Mouse (Mus musculus): ENCODE results near the gene Cntn4. TPM values are rescaled to one million over a fixed set of nuclear protein-coding genes. Genes with fewer than 3 reads are reported as not detected.

Cntn4 gene
- polyA plus RNA-seq, 1 experiment from 2014 or later = 15.3 TPM

DNA sequence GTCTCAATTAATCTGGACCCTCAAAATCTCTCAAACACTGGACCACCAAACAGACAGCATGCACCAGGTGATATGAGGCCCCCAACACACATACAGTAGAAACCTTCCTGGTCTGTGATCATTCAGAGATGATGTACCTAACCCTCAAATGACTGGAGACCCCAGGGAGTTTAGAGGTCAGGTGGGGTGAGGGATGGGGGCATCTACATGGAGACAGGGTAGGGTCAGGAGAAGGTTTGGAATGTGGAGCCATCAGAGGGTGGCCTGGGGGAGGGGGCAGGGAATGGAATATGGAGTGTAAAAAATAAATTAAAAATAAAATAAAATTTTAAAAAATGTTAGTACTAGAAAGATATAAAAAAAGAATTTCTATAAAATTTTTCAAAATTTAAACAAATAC, 157.6 kb downstream of the Cntn4 start:
- Histone ChIP-seq H3K9ac (no peak overlapping the region), H3K4me1 (no peaks in the 10 kb centered on the region), H3K36me3 (no peaks in the 10 kb centered on the region), H3K4me2 (replicated peaks) (no peak overlapping the region), H3K9me3 (replicated peaks) (no peaks in the 10 kb centered on the region), H3K4me3 (replicated peaks) (no peak overlapping the region), H3K27me3 (no peaks in the 10 kb centered on the region), H3K27ac (replicated peaks) (no peak overlapping the region)
- no peak for ATAC-seq (ENCODE audit: insufficient number of reproducible peaks, low FRiP score, low TSS enrichment, low read depth)

GRCm38 (mm10) chr6:105847296-105847695, 169.8 kb downstream of the Cntn4 start:
- Histone ChIP-seq H3K9ac (no peak overlapping the region), H3K4me2 (replicated peaks) (no peak overlapping the region), H3K27me3 (no peaks in the 10 kb centered on the region), H3K4me3 (replicated peaks) (no peak overlapping the region), H3K27ac (replicated peaks) (no peak overlapping the region), H3K36me3 (no peaks in the 10 kb centered on the region), H3K9me3 (replicated peaks) (no peaks in the 10 kb centered on the region), H3K4me1 (no peaks in the 10 kb centered on the region)
- ATAC-seq (ENCODE audit: insufficient number of reproducible peaks, low FRiP score, low TSS enrichment, low read depth) = no peak
- 23% methylated on average over 1 of the region's 1 CpGs for WGBS

- H3K27me3 ChIP-seq = no peaks in the 10 kb centered on the region
- H3K27ac ChIP-seq (replicated peaks) = no peak overlapping the region
Measured at GRCm38 (mm10) chr6:105892838-105893237, 215.4 kb downstream of the Cntn4 start.

GRCm38 (mm10) chr6:105938485-105938884, 261.0 kb downstream of the Cntn4 start:
- Histone ChIP-seq H3K9me3 (replicated peaks) (no peaks in the 10 kb centered on the region), H3K27ac (replicated peaks) (no peak overlapping the region), H3K4me1 (no peaks in the 10 kb centered on the region), H3K9ac (no peak overlapping the region), H3K4me2 (replicated peaks) (no peak overlapping the region), H3K4me3 (replicated peaks) (no peak overlapping the region), H3K36me3 (no peaks in the 10 kb centered on the region), H3K27me3 (no peaks in the 10 kb centered on the region)
- no peak for ATAC-seq (ENCODE audit: insufficient number of reproducible peaks, low FRiP score, low TSS enrichment, low read depth)
- WGBS = 80% methylated on average over 1 of the region's 1 CpGs

More at GRCm38 (mm10) chr6:105892838-105893237, 215.4 kb downstream of the Cntn4 start:
- H3K36me3 ChIP-seq = no peaks in the 10 kb centered on the region
- H3K4me2 ChIP-seq (replicated peaks) = no peak overlapping the region
- ATAC-seq (ENCODE audit: insufficient number of reproducible peaks, low FRiP score, low TSS enrichment, low read depth) = no peak
- H3K9ac ChIP-seq = no peak overlapping the region
- 73% methylated on average over 4 of the region's 4 CpGs for WGBS
- H3K4me3 ChIP-seq (replicated peaks) = no peak overlapping the region
- H3K9me3 ChIP-seq (replicated peaks) = no peaks in the 10 kb centered on the region
- H3K4me1 ChIP-seq = no peaks in the 10 kb centered on the region

GRCm38 (mm10) chr6:105939303-105939702, 261.8 kb downstream of the Cntn4 start:
- 69% methylated on average over 2 of the region's 2 CpGs for WGBS
- H3K9ac ChIP-seq = no peak overlapping the region
- no peak overlapping the region for H3K27ac ChIP-seq (replicated peaks)
- H3K9me3 ChIP-seq (replicated peaks) = no peaks in the 10 kb centered on the region
- H3K4me1 ChIP-seq = no peaks in the 10 kb centered on the region
- no peak for ATAC-seq (ENCODE audit: insufficient number of reproducible peaks, low FRiP score, low TSS enrichment, low read depth)
- H3K27me3 ChIP-seq = no peaks in the 10 kb centered on the region
- H3K36me3 ChIP-seq = no peaks in the 10 kb centered on the region
- H3K4me3 ChIP-seq (replicated peaks) = no peak overlapping the region
- H3K4me2 ChIP-seq (replicated peaks) = no peak overlapping the region

GRCm38 (mm10) chr6:105940591-105940990, 263.1 kb downstream of the Cntn4 start:
- ATAC-seq (ENCODE audit: insufficient number of reproducible peaks, low FRiP score, low TSS enrichment, low read depth) = no peak
- no peaks in the 10 kb centered on the region for H3K4me1 ChIP-seq
- no peaks in the 10 kb centered on the region for H3K9me3 ChIP-seq (replicated peaks)
- H3K4me2 ChIP-seq (replicated peaks) = no peak overlapping the region
- no peak overlapping the region for H3K4me3 ChIP-seq (replicated peaks)
- no peaks in the 10 kb centered on the region for H3K36me3 ChIP-seq
- H3K27ac ChIP-seq (replicated peaks) = no peak overlapping the region
- no peak overlapping the region for H3K9ac ChIP-seq
- no peaks in the 10 kb centered on the region for H3K27me3 ChIP-seq

DNA sequence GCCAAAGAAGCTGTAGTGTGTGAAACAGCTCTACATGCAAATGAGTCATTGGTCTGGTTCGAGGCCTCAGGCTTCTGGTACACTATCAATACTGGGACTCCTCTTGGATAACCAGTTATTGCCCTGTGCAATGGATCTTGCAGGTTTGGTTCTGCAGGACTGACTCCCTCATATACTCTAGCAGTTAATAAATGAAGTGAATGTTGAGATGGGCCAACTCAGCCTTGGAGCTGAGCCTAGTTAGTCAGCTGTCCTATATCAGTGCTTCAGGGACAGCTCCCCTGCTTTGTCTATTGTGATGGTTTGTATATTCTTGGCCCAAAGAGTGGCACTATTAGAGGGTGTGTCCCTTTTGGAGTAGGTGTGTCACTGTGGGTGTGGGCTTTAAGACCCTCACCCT, 314.0 kb downstream of the Cntn4 start:
- no peaks in the 10 kb centered on the region for H3K36me3 ChIP-seq
- H3K4me2 ChIP-seq (replicated peaks) = no peak overlapping the region
- H3K9ac ChIP-seq = no peak overlapping the region
- ATAC-seq (ENCODE audit: insufficient number of reproducible peaks, low FRiP score, low TSS enrichment, low read depth) = no peak
- H3K27ac ChIP-seq (replicated peaks) = no peak overlapping the region
- no peaks in the 10 kb centered on the region for H3K4me1 ChIP-seq
- H3K9me3 ChIP-seq (replicated peaks) = no peaks in the 10 kb centered on the region
- 78% methylated on average over 1 of the region's 1 CpGs for whole genome bisulfite sequencing
- no peaks in the 10 kb centered on the region for H3K27me3 ChIP-seq
- H3K4me3 ChIP-seq (replicated peaks) = no peak overlapping the region

DNA sequence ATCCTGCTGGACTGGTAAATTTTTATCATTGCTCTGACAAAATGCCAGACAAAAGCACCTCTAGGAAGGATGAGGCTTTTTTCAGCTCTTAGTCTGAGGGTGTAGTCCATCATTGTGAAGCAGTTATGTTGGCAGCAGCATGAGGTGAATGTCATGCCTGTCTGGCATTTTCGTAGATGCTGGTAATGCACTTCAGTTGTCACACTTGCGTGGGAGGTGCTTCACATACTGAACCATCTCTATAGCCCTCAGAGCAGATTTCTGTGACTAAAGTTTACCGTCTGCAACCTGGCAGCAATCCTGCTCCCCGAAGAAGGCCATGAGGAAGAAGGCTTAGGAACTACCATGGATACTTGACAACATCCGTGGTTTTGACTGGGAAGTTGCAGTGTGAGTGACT, 335.6 kb downstream of the Cntn4 start:
- no peak overlapping the region for H3K9ac ChIP-seq
- H3K4me3 ChIP-seq (replicated peaks) = no peak overlapping the region
- no peaks in the 10 kb centered on the region for H3K4me1 ChIP-seq
- H3K27me3 ChIP-seq = no peaks in the 10 kb centered on the region
- no peaks in the 10 kb centered on the region for H3K9me3 ChIP-seq (replicated peaks)
- whole genome bisulfite sequencing = 74% methylated on average over 5 of the region's 5 CpGs
- no peak overlapping the region for H3K27ac ChIP-seq (replicated peaks)
- H3K4me2 ChIP-seq (replicated peaks) = no peak overlapping the region
- H3K36me3 ChIP-seq = no peaks in the 10 kb centered on the region
- no peak for ATAC-seq (ENCODE audit: insufficient number of reproducible peaks, low FRiP score, low TSS enrichment, low read depth)

DNA sequence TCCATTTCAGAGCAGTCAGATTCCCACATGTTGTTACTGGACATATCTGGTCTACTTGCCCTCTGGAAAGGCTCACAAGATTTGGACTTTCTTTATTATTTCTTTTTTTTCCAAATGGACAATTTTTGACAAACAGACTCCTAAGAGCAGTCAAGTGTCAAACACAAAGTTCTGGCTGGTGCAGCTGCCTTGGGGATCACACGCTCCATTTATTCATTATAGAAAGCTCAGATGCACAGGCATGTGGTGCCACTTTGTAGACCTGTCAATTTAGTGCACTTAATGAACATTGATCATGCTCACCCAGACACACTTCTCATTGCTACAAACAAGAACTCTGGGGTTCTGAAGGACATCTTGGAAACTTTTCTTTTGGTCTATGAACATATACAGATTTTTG, 337.7 kb downstream of the Cntn4 start:
- no peaks in the 10 kb centered on the region for H3K4me1 ChIP-seq
- no peaks in the 10 kb centered on the region for H3K9me3 ChIP-seq (replicated peaks)
- no peak overlapping the region for H3K9ac ChIP-seq
- H3K27me3 ChIP-seq = no peaks in the 10 kb centered on the region
- no peak overlapping the region for H3K27ac ChIP-seq (replicated peaks)
- ATAC-seq (ENCODE audit: insufficient number of reproducible peaks, low FRiP score, low TSS enrichment, low read depth) = no peak
- no peaks in the 10 kb centered on the region for H3K36me3 ChIP-seq
- no peak overlapping the region for H3K4me3 ChIP-seq (replicated peaks)
- H3K4me2 ChIP-seq (replicated peaks) = no peak overlapping the region
- 59% methylated on average over 1 of the region's 1 CpGs for WGBS

DNA sequence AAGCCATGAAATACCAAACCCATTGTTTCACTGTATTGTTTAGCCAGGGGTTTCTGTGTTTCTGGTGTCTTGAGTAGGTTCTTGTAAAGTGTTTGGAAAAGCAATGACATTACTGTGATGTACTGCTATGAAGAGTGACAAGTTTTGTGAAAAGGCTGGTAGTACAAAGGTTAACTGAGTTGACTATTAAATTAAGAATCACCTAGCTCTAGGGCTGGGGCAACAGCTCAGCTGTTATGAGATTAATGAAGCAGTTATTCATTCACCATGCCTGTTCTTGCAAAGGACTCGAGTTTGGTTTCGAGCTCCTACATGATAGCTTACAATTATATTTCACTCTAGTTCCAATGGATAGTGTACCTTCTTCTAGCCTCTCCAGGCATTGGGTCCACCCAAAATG, 371.4 kb downstream of the Cntn4 start:
- Histone ChIP-seq H3K27ac (replicated peaks) (no peak overlapping the region), H3K9ac (no peak overlapping the region), H3K9me3 (replicated peaks) (no peaks in the 10 kb centered on the region), H3K4me2 (replicated peaks) (no peak overlapping the region), H3K27me3 (no peaks in the 10 kb centered on the region), H3K4me3 (replicated peaks) (no peak overlapping the region), H3K4me1 (no peaks in the 10 kb centered on the region), H3K36me3 (no peaks in the 10 kb centered on the region)
- no peak for ATAC-seq (ENCODE audit: insufficient number of reproducible peaks, low FRiP score, low TSS enrichment, low read depth)
- WGBS = 82% methylated on average over 2 of the region's 2 CpGs

- 77% methylated on average over 1 of the region's 1 CpGs for WGBS
- H3K4me1 ChIP-seq = no peaks in the 10 kb centered on the region
- H3K4me2 ChIP-seq (replicated peaks) = no peak overlapping the region
- H3K9me3 ChIP-seq (replicated peaks) = no peaks in the 10 kb centered on the region
- H3K27me3 ChIP-seq = no peaks in the 10 kb centered on the region
- H3K36me3 ChIP-seq = no peaks in the 10 kb centered on the region
- no peak overlapping the region for H3K4me3 ChIP-seq (replicated peaks)
- H3K9ac ChIP-seq = no peak overlapping the region
- ATAC-seq (ENCODE audit: insufficient number of reproducible peaks, low FRiP score, low TSS enrichment, low read depth) = no peak
- H3K27ac ChIP-seq (replicated peaks) = no peak overlapping the region
Measured at GRCm38 (mm10) chr6:106056123-106056522, 378.7 kb downstream of the Cntn4 start.

- no peak for ATAC-seq (ENCODE audit: insufficient number of reproducible peaks, low FRiP score, low TSS enrichment, low read depth)
- Histone ChIP-seq H3K4me3 (replicated peaks) (no peak overlapping the region), H3K36me3 (no peaks in the 10 kb centered on the region), H3K9ac (no peak overlapping the region), H3K27me3 (no peaks in the 10 kb centered on the region), H3K4me1 (no peaks in the 10 kb centered on the region), H3K27ac (replicated peaks) (no peak overlapping the region), H3K4me2 (replicated peaks) (no peak overlapping the region), H3K9me3 (replicated peaks) (no peaks in the 10 kb centered on the region)
- WGBS = 63% methylated on average over 4 of the region's 4 CpGs
Measured at GRCm38 (mm10) chr6:106078071-106078603, 400.7 kb downstream of the Cntn4 start.
